Mouse (Mus musculus) bone marrow macrophage, adult 2 months (primary cell): ENCODE data around the gene Slc10a1.

Experiments used
- CTCF ChIP-seq: IDR thresholded peaks from 2 replicates; pipeline ENCODE4 v1.5.1; 2012; ENCODE audit warnings: low read depth, mild to moderate bottlenecking, low read length, moderate library complexity
- POLR2A ChIP-seq: IDR thresholded peaks from 2 replicates; pipeline ENCODE4 v1.6.1; 2012; ENCODE audit warnings: mild to moderate bottlenecking, low read depth, low read length, borderline replicate concordance

GRCm38 (mm10) chr12:80998528-80999221, 30.2 kb upstream of the Slc10a1 start:
- TF ChIP-seq CTCF (no peak), POLR2A (no peak)
